Mouse (Mus musculus): ENCODE data around the gene Tpst1. TPM values are rescaled to one million over a fixed set of nuclear protein-coding genes. Genes with fewer than 3 reads are reported as not detected.

Tpst1 gene
- polyA plus RNA-seq, 1 experiment: 22.3 TPM

GRCm38 (mm10) chr5:130177871-130178270 lies 104.7 kb downstream of the Tpst1 start:
- H3K4me3 ChIP-seq (ENCODE audit: insufficient read depth, poor library complexity, severe bottlenecking): no peak overlapping the region
- TF ChIP-seq MYOG (IDR thresholded peaks at IDR 0.05; ENCODE audit: control insufficient read depth, extremely low read depth, insufficient read length): no peak
- no peak for TF ChIP-seq CTCF (IDR thresholded peaks at IDR 0.05; ENCODE audit: control insufficient read depth, insufficient read depth, insufficient read length)
- no peak for TF ChIP-seq USF1 (IDR thresholded peaks at IDR 0.05; ENCODE audit: low read depth)
- no peak for TF ChIP-seq CEBPB (IDR thresholded peaks at IDR 0.05; ENCODE audit: low read depth)
- TF ChIP-seq FOSL1 (IDR thresholded peaks at IDR 0.05; ENCODE audit: insufficient read depth, low read length, poor library complexity, severe bottlenecking): no peak
- TF ChIP-seq MYOD1 (IDR thresholded peaks at IDR 0.05; ENCODE audit: control insufficient read depth, insufficient read length, low read depth): no peak
- no peak for TF ChIP-seq MAX (IDR thresholded peaks at IDR 0.05)
- H3K36me3 ChIP-seq (ENCODE audit: control insufficient read depth, insufficient read depth): no peaks in the 10 kb centered on the region
- peaks cover 87% of the 10 kb centered on the region for H3K79me3 ChIP-seq (ENCODE audit: low read depth)
- H3K27me3 ChIP-seq (ENCODE audit: control insufficient read depth, insufficient read depth, insufficient read length): no peaks in the 10 kb centered on the region
- peaks cover 100% of the 10 kb centered on the region for H3K79me2 ChIP-seq (ENCODE audit: control insufficient read depth, insufficient read depth)
- H3ac ChIP-seq (ENCODE audit: control insufficient read depth, insufficient read length, low read depth): no peak overlapping the region

GRCm38 (mm10) chr5:130180362-130180761 lies 107.2 kb downstream of the Tpst1 start:
- H3K4me3 ChIP-seq (ENCODE audit: insufficient read depth, poor library complexity, severe bottlenecking): no peak overlapping the region
- TF ChIP-seq CEBPB (IDR thresholded peaks at IDR 0.05; ENCODE audit: low read depth) (no peak), MYOG (IDR thresholded peaks at IDR 0.05; ENCODE audit: control insufficient read depth, extremely low read depth, insufficient read length) (no peak), MAX (IDR thresholded peaks at IDR 0.05) (no peak), USF1 (IDR thresholded peaks at IDR 0.05; ENCODE audit: low read depth) (no peak), MYOD1 (IDR thresholded peaks at IDR 0.05; ENCODE audit: control insufficient read depth, insufficient read length, low read depth) (no peak), FOSL1 (IDR thresholded peaks at IDR 0.05; ENCODE audit: insufficient read depth, low read length, poor library complexity, severe bottlenecking) (no peak), CTCF (IDR thresholded peaks at IDR 0.05; ENCODE audit: control insufficient read depth, insufficient read depth, insufficient read length) (no peak)
- H3K27me3 ChIP-seq (ENCODE audit: control insufficient read depth, insufficient read depth, insufficient read length): no peaks in the 10 kb centered on the region
- peaks cover 85% of the 10 kb centered on the region for H3K79me3 ChIP-seq (ENCODE audit: low read depth)
- H3K36me3 ChIP-seq (ENCODE audit: control insufficient read depth, insufficient read depth): no peaks in the 10 kb centered on the region
- peaks cover 100% of the 10 kb centered on the region for H3K79me2 ChIP-seq (ENCODE audit: control insufficient read depth, insufficient read depth)
- H3ac ChIP-seq (ENCODE audit: control insufficient read depth, insufficient read length, low read depth): no peak overlapping the region

GRCm38 (mm10) chr5:130181740-130182540 lies 108.8 kb downstream of the Tpst1 start:
- no peak for TF ChIP-seq USF1 (IDR thresholded peaks at IDR 0.05; ENCODE audit: low read depth)
- no peak for TF ChIP-seq CEBPB (IDR thresholded peaks at IDR 0.05; ENCODE audit: low read depth)
- TF ChIP-seq MAX (IDR thresholded peaks at IDR 0.05): no peak
- no peak for TF ChIP-seq CTCF (IDR thresholded peaks at IDR 0.05; ENCODE audit: control insufficient read depth, insufficient read depth, insufficient read length)
- Histone ChIP-seq H3K4me3 (ENCODE audit: insufficient read depth, poor library complexity, severe bottlenecking) (no peak overlapping the region), H3ac (ENCODE audit: control insufficient read depth, insufficient read length, low read depth) (no peak overlapping the region), H3K79me3 (ENCODE audit: low read depth) (peaks cover 85% of the 10 kb centered on the region), H3K27me3 (ENCODE audit: control insufficient read depth, insufficient read depth, insufficient read length) (no peaks in the 10 kb centered on the region), H3K79me2 (ENCODE audit: control insufficient read depth, insufficient read depth) (peaks cover 100% of the 10 kb centered on the region), H3K36me3 (ENCODE audit: control insufficient read depth, insufficient read depth) (no peaks in the 10 kb centered on the region)

- H3K27me3 ChIP-seq (ENCODE audit: control insufficient read depth, insufficient read depth, insufficient read length): no peaks in the 10 kb centered on the region
- no peak for TF ChIP-seq MAX (IDR thresholded peaks at IDR 0.05)
- no peak for TF ChIP-seq CEBPB (IDR thresholded peaks at IDR 0.05; ENCODE audit: low read depth)
- TF ChIP-seq CTCF (IDR thresholded peaks at IDR 0.05; ENCODE audit: control insufficient read depth, insufficient read depth, insufficient read length): no peak
- no peak for TF ChIP-seq MYOD1 (IDR thresholded peaks at IDR 0.05; ENCODE audit: control insufficient read depth, insufficient read length, low read depth)
- TF ChIP-seq MYOG (IDR thresholded peaks at IDR 0.05; ENCODE audit: control insufficient read depth, extremely low read depth, insufficient read length): no peak
- TF ChIP-seq FOSL1 (IDR thresholded peaks at IDR 0.05; ENCODE audit: insufficient read depth, low read length, poor library complexity, severe bottlenecking): no peak
- no peak for TF ChIP-seq USF1 (IDR thresholded peaks at IDR 0.05; ENCODE audit: low read depth)
- peaks cover 82% of the 10 kb centered on the region for H3K79me3 ChIP-seq (ENCODE audit: low read depth)
- H3K79me2 ChIP-seq (ENCODE audit: control insufficient read depth, insufficient read depth): peaks cover 100% of the 10 kb centered on the region
- H3K4me3 ChIP-seq (ENCODE audit: insufficient read depth, poor library complexity, severe bottlenecking): no peak overlapping the region
- H3K36me3 ChIP-seq (ENCODE audit: control insufficient read depth, insufficient read depth): no peaks in the 10 kb centered on the region
- no peak overlapping the region for H3ac ChIP-seq (ENCODE audit: control insufficient read depth, insufficient read length, low read depth)
These were observed 109.4 kb downstream of the Tpst1 start for GRCm38 (mm10) chr5:130182541-130182821.

GRCm38 (mm10) chr5:130184193-130184856 lies 111.2 kb downstream of the Tpst1 start:
- H3K36me3 ChIP-seq (ENCODE audit: control insufficient read depth, insufficient read depth): peaks cover 6% of the 10 kb centered on the region
- no peak overlapping the region for H3ac ChIP-seq (ENCODE audit: control insufficient read depth, insufficient read length, low read depth)
- H3K79me3 ChIP-seq (ENCODE audit: low read depth): peaks cover 64% of the 10 kb centered on the region
- no peaks in the 10 kb centered on the region for H3K27me3 ChIP-seq (ENCODE audit: control insufficient read depth, insufficient read depth, insufficient read length)
- H3K79me2 ChIP-seq (ENCODE audit: control insufficient read depth, insufficient read depth): peaks cover 89% of the 10 kb centered on the region
- no peak overlapping the region for H3K4me3 ChIP-seq (ENCODE audit: insufficient read depth, poor library complexity, severe bottlenecking)
- TF ChIP-seq FOSL1 (IDR thresholded peaks at IDR 0.05; ENCODE audit: insufficient read depth, low read length, poor library complexity, severe bottlenecking) (no peak), MYOG (IDR thresholded peaks at IDR 0.05; ENCODE audit: control insufficient read depth, extremely low read depth, insufficient read length) (no peak), USF1 (IDR thresholded peaks at IDR 0.05; ENCODE audit: low read depth) (no peak), CTCF (IDR thresholded peaks at IDR 0.05; ENCODE audit: control insufficient read depth, insufficient read depth, insufficient read length) (no peak)
